Mouse (Mus musculus) large intestine, adult 2 months (tissue): ENCODE measurements around the gene Tspan13. TPM values are rescaled to one million over a fixed set of nuclear protein-coding genes. Genes with fewer than 3 reads are reported as not detected.

Experiments
- DNase-seq: peaks from one replicate; pipeline ENCODE4 v3.0.0-alpha.2; 2012; ENCODE audit warnings: low read depth, low spot score
- WGBS: fragments of 180-500 bp; shearing (Covaris S2); methylation state at CpG from one replicate; pipeline ENCODE4 v1.1.7; 2018; 5-methylcytosine and 5-hydroxymethylcytosine counted together
- polyA plus RNA-seq: library from polyadenylated mRNA; depleted of rRNA; stranded (reverse); fragments of >200 nt; gene quantifications from 2 replicates; pipeline ENCODE4 v1.2.3, GENCODE M21; 2012; rRNA removed

The Tspan13 gene
- polyA plus RNA-seq, 1 experiment: 110 TPM

DNA sequence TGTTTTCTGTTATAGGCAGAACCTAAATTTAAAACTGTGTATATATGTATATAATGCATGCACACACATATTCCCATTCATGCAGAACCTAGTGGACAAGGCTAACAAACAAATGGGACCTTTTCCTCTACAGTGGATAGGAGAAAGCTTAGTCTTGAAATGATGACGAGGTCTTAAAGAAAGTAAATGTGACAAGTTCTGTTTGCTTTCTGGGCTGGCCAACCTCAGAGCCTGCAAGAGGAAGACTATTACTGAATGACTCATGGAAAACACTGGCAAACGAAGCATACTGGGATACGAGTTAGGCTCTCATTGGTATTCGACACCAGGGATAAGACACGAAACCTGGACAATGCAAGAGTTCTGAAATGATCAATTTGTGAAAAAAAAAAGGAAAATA, 57.6 kb downstream of the Tspan13 start:
- 36% methylated on average over 5 of the region's 5 CpGs for WGBS
- DNase-seq: no peak

GRCm38 (mm10) chr12:35983472-35983871, 58.8 kb downstream of the Tspan13 start:
- WGBS: 25% methylated on average over 9 of the region's 9 CpGs
- no peak for DNase-seq

GRCm38 (mm10) chr12:35981732-35982360, 60.5 kb downstream of the Tspan13 start:
- WGBS: 16% methylated on average over 6 of the region's 6 CpGs
- DNase-seq: no peak

GRCm38 (mm10) chr12:35979625-35980024, 62.7 kb downstream of the Tspan13 start:
- no peak for DNase-seq
- WGBS: 30% methylated on average over 5 of the region's 5 CpGs

GRCm38 (mm10) chr12:35977633-35978246, 64.6 kb downstream of the Tspan13 start:
- 67% methylated on average over 6 of the region's 6 CpGs for WGBS
- DNase-seq: no peak

GRCm38 (mm10) chr12:35975898-35976297, 66.4 kb downstream of the Tspan13 start:
- DNase-seq: no peak
- 67% methylated on average over 3 of the region's 3 CpGs for WGBS

DNA sequence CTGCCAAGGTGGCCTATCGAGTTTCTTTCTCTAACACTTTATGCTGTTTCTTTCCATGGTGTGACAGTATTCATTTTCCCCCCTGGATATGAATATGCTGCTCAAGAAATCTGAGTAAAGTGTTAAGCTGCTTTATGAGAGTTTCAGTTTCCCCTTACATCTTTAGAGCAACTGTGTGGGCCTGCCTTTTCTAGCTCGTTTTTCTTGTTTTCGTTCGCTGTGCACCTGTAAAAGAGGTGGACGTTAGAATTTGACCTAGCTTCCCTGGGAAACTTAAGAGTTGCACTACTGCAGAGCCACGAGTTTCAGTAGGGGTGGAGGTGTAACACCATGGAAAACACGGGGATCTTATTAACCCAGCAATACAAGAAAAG, 75.5 kb downstream of the Tspan13 start:
- WGBS: 21% methylated on average over 7 of the region's 7 CpGs
- no peak for DNase-seq

DNA sequence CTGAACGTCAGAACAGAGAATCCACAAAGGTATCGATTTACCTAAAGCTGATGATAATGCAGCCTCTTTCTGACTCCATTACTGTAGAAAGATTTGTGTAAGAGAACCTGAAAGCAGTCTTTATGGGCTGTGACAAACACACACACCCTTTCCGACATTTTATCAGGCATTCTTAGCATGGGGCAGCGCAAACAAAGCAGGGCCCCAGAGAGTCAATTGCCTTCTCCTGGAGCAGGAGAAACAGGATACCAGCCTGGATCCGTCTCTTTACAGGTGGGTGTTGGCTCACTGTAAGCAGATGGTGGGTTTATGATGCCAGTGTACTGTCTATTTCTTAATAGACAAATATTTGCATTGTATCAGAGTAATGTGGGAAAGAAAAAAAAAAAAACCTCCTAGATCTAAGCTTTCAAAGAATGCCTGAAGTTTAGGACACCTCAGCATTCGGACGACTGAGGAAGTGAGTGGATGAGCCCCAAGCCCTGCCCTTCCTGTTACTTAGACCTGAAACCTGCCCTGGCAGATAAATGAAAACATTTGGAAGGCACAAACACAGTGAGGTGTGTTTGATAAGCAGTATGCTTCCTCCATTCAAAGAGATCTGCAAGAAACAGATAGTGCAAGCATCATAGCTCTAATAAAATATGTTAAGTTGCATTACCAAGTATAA, 76.1 kb downstream of the Tspan13 start:
- peak; percentile 64 for DNase-seq
- 22% methylated on average over 7 of the region's 7 CpGs for WGBS

Other genes with a start within 250 kb of the Tspan13 start
- gene Agr3, start 116.9 kb downstream of the Tspan13 start, polyA plus RNA-seq: 1.1 and 1.3 TPM in 2 replicates
- 1,061 and 1,460 TPM in 2 replicates for gene Agr2, start 49.6 kb downstream of the Tspan13 start, polyA plus RNA-seq
- gene Ankmy2, start 114.6 kb upstream of the Tspan13 start, polyA plus RNA-seq: 11.3 and 13.5 TPM in 2 replicates
- 20.4 and 22.8 TPM in 2 replicates for gene Bzw2, start 115.6 kb upstream of the Tspan13 start, polyA plus RNA-seq
- gene Lrrc72, start 210.9 kb upstream of the Tspan13 start, polyA plus RNA-seq: not detected in 2 replicates